Mouse (Mus musculus): Measurements from ENCODE around the gene Golga1. TPM values are rescaled to one million over a fixed set of nuclear protein-coding genes. Genes with fewer than 3 reads are reported as not detected.
"Not testable (repeated sequence)": the region's sequence is repeated elsewhere in the genome, so short reads cannot be mapped to it uniquely, and the experiment has no call there.

Golga1 gene
- total RNA-seq (2021), result 10 to 100 TPM; 35.8 to 38.8 TPM
- long read RNA-seq, experiment 1, full-length matches to known transcripts, result 1 of 4 reads
- long read RNA-seq, experiment 1, partial matches to known transcripts, result 1 of 4 reads
- long read RNA-seq, experiment 1, other reads (novel, unspliced or antisense), result 2 of 4 reads
- long read RNA-seq, experiment 2, full-length matches to known transcripts, result 4 of 18 reads
- long read RNA-seq, experiment 2, partial matches to known transcripts, result 4 of 18 reads
- long read RNA-seq, experiment 2, other reads (novel, unspliced or antisense), result 10 of 18 reads

DNA sequence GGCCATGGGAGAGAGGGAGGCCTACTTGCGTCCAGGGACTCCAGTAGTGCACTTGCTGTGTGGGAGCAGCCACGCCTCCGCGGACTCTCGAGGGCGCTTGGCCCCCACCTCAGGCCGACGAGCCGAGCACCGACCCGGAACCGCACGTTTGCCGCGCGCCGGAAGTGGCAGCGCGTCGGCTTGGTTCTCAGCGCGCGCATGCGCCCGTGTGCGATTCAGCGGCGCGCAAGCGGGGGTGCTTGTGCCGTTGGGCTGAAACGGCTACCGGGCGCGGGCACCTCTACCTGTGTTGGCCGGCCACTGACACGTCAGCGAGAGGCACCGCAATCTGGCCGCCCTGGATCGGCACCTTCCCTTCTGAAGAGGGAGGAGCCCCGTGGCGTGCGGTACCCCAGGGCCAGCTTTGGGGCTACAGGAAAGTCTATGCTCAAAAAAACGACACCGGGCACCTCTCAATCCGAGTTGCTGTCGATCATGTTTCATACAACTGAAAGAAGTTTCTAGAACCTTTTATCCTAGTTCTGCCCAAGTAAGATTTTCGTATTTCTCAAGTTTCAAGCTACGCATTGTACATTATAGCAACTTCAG, at the start of gene Golga1:
TSS of gene Golga1 (minus strand) at position 142 of the 588 bp plus-strand sequence.
- DNase-seq (ENCODE audit: low spot score in 2 of 2), result peak; percentile 75 to 86

GRCm38 (mm10) chr2:39114093-39114492, 48.8 kb upstream of the Golga1 start:
- no peak for DNase-seq (ENCODE audit: low spot score in 2 of 2)

DNA sequence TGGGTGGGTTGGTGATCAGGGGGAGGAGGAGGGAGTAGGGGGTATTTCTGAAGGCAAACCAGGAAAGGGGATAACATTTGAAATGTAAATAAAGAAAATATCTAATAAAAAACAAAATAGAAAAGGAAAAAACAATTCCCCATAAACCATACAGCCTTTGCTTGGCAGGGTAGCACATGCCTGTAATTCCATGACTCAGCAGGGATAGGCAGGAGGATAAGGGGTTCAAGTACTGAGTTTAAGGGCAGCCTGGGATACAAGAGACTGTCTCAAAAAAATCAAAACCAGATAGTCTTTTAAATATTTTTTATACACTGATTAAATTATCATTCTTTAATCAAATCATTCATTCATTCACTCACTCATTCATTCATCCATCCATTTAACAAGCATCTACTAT, 45.2 kb upstream of the Golga1 start:
- no peak for DNase-seq (ENCODE audit: low spot score in 2 of 2)

DNA sequence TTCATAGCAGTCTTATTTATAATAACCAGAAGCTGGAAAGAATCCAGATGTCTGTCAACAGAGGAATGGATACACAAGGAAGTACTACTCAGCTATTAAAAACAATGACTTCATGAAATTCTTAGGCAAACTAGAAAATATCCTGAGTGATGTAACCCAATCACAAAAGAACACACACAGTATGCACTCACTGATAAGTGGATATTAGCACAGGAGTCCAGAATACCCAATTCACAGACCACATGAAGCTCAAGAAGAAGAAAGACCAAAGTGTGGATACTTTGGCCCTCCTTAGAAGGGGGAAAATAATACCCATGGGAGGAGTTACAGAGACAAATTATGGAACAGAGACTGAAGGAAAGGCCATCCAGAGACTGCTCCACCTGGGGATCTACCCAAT, 44.4 kb upstream of the Golga1 start:
- DNase-seq (ENCODE audit: low spot score in 2 of 2), result not testable (repeated sequence)

DNA sequence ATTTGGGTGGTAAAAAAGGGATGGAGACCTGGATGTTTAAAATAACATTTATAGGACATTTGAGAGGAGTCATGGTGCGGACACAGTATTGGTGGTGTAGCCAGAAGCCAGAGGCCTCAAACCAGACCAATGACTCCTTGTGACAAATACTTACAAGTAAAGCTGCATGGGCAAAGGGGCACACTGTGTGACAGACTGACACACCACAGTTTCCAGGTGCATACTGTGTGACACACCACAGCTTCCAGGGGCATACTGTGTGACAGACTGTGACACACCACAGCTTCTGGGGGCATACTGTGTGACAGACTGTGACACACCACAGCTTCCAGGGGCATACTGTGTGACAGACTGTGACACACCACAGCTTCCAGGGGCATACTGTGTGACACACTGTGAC, 34.6 kb upstream of the Golga1 start:
- DNase-seq (ENCODE audit: low spot score in 2 of 2), result not testable (repeated sequence)

- no peak for DNase-seq (ENCODE audit: low spot score in 2 of 2)
These were observed 32.7 kb upstream of the Golga1 start for GRCm38 (mm10) chr2:39097993-39098392.

DNA sequence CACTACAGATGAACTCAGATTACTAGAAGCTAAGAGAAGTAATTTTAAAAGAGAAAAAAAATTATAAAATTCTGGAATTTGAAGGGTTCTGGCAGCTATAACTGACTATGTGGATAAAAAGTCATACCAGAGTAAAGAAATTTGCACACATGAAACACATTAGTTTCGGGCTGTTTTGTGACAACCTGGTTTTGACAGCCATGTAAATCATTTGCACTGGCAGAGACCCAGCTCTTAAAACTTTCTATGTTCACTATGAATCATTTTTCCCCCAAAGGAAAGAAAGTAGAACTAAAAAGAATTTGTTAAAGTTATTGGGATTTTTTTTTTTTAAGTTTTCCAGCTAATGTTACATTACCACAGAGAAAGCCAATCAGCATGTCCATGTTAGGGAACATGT, 26.6 kb upstream of the Golga1 start:
- DNase-seq (ENCODE audit: low spot score in 2 of 2), result no peak

DNA sequence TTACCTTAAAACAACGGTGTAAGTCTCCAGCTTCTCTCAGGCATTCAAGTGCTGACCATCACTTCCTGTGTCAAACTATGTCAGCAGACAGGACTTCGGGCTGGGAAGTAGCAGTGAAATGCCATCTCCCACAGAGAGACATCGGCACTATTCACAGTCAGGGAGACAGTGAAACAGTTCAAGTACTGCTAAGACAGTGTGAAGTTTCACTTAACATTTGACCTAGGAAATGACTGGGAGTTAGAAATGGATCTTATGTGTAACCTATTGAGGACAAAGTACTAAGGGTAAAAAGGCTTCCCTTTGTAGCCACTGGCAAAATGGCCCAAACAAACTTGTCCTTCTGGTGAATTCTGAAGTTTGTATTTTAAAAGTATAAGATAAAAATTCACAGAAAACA, 17.4 kb upstream of the Golga1 start:
- DNase-seq (ENCODE audit: low spot score in 2 of 2), result no peak

GRCm38 (mm10) chr2:39070666-39071065, 5.3 kb upstream of the Golga1 start:
- DNase-seq (ENCODE audit: low spot score in 2 of 2), result no peak

DNA sequence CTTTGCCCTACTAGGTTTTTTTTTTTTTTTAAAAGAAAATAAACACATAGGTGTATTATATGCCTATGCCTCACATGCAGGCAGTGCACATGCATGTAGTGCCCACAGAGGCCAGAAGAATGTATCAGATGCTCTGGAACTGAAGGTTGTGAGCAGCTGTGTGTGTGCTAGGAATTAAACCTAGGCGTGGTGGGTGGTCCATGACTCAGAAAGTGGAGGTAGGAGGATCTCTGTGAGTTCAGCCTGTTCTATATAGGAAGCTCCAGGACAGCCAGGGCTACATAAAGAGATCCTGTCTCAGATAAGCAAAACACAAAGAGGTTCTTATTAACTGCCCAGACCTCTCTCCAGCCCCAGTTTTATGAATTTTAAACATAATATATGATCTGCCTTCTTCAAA, 3.8 kb upstream of the Golga1 start:
- no peak for DNase-seq (ENCODE audit: low spot score in 2 of 2)

DNA sequence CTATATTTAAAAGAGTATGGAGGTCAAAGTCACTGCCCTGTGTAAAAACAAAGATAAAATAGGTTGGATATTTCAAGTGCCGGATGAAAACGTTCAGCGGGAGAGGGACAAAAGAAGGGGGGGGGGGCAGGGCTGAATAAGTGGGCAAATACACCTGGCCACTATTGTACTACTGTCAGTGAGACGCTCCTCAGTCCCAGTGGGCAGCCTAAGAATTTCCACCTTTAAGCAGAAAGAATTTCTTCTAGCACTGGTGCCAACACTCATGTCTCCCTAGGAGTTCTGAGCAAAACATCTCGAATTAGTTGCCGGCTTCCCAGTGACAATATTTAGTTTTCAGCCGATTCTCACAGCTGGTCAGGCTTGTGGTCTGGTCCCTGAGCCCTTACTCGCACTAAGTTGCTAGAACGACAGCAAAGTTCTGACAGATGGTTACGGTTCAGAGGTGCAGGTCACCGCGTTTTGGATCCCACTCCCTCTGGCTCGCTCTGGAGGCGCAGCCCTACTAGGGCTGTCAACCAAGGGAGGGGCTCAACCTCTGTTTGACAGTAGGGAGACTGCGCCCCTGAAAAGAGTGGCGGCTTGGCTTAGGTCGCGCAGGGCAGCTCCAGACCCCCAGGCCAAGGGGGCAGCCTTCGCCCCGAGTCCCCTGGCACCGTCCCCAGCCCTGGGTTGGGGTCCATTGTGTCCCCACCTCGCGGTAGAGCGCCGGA, 498 bp downstream of the Golga1 start:
- DNase-seq (ENCODE audit: low spot score in 2 of 2), result no peak

GRCm38 (mm10) chr2:39048515-39048914, 16.8 kb downstream of the Golga1 start:
- no peak for DNase-seq (ENCODE audit: low spot score in 2 of 2)

DNA sequence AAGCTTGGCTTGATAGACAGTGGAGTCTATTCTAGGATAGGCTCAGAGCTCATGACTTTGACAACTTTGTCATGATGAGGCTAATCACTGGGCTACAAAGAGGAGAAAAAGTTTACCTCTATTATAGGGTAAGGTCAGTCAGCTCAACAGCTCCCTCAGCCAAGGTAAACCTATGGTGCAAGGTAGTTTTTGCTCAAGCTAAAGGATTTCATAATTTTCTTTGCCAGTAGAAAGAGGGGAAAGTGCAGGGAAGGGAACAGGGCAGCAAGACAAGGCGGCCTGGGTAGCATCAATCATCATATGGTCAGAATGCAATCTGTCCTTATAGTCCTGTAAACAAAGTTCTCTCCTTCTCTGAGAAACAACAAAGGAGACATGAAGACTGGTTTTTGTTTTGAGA, 25.1 kb downstream of the Golga1 start:
- DNase-seq (ENCODE audit: low spot score in 2 of 2), result no peak

DNA sequence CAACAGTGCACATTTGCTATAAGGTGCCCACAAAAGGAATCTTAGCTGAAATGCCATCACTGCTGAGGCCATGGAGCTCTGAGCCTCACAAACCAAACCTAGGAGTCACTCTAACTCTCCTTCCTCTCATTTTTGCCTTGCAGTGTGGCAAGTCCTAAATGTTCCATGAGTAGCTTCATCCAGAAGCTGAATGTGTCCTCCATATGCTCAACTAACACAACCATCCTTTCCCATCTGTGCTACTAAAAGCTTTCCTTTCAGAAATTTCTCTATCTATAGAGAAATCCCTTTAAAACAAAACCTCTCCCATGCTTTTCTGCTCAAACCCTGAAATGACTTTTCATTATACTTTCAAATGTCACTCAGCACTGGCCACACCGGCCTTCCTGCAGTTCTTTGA, 33.7 kb downstream of the Golga1 start:
- no peak for DNase-seq (ENCODE audit: low spot score in 2 of 2)

GRCm38 (mm10) chr2:39020004-39020403, 45.3 kb downstream of the Golga1 start:
- DNase-seq (ENCODE audit: low spot score in 2 of 2), result no peak

- DNase-seq (ENCODE audit: low spot score in 2 of 2), result no peak
These were observed 48.8 kb downstream of the Golga1 start for GRCm38 (mm10) chr2:39016581-39016980.

DNA sequence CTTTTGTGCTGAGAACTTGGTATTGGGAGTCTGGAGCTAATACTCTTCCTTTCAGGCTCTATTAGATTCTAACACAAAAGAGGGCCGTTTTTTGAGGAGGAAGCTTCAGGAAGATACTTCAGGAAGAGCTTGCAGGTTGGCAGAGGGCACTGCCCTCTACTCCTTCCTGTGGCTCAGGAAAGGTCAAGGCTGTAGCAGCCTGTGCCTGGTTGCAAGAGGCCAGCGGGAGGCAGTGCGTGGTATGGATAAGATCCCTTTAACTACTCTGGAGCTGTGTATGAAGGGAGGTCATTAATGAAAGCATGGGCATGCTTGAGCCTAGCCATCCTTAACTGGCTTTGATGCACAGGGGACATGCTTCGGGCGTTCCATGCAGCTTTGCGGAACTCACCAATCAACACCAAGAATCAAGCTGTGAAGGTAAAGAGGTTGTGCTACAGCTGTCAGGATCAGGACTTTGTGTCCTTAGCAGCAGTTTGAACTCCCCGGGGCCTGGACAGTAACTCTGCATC, 52.5 kb downstream of the Golga1 start:
- no peak for DNase-seq (ENCODE audit: low spot score in 2 of 2)

GRCm38 (mm10) chr2:39011971-39012370, 53.4 kb downstream of the Golga1 start:
- no peak for DNase-seq (ENCODE audit: low spot score in 2 of 2)

DNA sequence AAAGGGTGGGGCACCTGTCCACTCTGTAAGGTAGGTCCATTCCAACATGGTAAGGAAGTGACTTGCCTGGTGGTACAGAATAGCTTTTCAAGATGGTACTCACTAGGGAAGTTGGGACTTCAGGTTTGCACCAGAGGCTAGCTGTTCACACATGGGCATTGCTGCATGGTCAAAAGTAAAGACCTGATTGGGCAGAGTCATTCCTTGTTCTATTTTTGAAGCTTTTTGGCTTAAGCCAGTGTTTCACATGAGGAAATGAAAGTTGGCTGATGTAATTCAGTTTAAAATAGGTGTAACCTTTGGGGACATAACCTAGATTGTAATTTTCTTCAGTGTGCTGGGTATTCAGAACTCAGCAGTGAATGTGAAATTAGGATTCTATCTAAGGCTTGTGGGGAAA, 54.1 kb downstream of the Golga1 start:
- no peak for DNase-seq (ENCODE audit: low spot score in 2 of 2)

DNA sequence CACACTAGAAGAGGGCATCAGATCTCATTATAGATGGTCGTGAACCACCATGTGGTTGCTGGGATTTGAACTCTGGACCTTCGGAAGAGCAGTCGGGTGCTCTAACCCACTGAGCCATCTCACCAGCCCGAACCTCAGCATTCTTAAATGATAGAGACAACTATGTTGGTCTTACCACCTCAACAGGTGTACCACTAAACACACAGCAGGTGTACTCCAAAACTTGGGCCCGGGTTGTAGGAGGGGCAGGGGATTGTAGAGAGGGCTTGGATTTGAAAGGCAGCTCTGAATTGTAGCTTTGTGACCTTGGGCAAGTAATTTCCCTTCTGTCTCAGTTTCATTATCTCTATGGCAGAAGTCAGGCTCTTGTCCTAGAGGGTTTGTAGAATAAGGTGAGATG, 55.2 kb downstream of the Golga1 start:
- DNase-seq (ENCODE audit: low spot score in 2 of 2), result not testable (repeated sequence)

DNA sequence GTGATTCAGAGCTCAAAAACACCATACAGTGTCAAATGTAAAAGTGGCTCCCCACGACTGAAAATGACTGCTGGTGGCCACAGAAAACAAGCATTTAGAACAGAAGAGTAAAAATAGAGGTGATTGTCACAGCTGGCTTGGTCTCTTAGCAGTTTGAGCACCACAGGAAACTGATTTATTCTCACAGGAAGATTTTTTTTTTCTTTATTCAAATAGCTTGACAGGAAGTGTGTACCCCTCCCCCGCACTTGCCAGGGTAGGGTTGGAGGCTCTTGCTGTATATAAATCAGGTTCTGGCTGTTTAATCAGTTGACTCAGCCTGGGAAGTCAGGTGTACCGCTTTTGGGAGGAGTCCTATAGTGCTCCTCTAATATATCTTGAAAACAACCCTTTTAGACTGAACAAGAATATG, 56.4 kb downstream of the Golga1 start:
- no peak for DNase-seq (ENCODE audit: low spot score in 2 of 2)

DNA sequence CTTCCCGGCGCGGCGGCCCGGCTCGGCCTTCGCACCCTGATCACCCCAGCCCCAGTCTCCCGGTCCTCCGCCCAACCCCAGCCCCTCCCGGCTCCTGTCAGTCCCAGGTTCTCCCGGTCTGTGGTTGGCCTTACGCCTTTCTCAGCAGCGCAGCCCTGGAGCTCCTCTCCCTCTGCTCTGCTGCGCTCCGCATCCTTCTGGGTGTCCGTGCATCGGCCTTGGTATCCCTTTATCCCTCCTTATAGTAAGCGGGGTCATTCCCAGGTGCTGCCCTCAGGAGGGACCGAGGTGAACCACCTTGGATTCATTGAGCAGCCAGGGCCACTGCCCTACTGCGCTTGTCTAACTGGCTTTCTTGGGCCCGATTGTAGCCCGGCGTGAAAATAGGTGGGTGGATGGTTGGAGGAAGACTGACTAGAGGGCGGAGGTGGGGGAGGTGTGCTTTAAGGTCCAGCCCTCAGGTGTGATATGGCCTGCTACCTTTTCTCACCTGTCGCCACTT, 56.9 kb downstream of the Golga1 start:
- no peak for DNase-seq (ENCODE audit: low spot score in 2 of 2)

All from adrenal gland, postnatal 4 days (tissue).